Mouse (Mus musculus): Measurements from ENCODE around the gene Bcl2. TPM values are rescaled to one million over a fixed set of nuclear protein-coding genes. Genes with fewer than 3 reads are reported as not detected.

Gene Bcl2
- total and polyA plus RNA-seq, 3 experiments: 1.2 to 4.9 (median 2.9) TPM

GRCm38 (mm10) chr1:106752013-106752412, 37.9 kb upstream of the Bcl2 start:
- no peak for ATAC-seq (ENCODE audit: extremely low read depth, insufficient number of reproducible peaks, low FRiP score, poor library complexity, severe bottlenecking)
- H3K4me3 ChIP-seq (ENCODE audit: low read depth, low read length): no peak overlapping the region
- no peaks in the 10 kb centered on the region for H3K27me3 ChIP-seq (ENCODE audit: insufficient read depth, low read length)
- TF ChIP-seq CTCF (IDR thresholded peaks at IDR 0.05; ENCODE audit: low read depth, low read length) (no peak), TAL1 (conservative IDR thresholded peaks at IDR 0.05; ENCODE audit: low read depth, low read length) (no peak), GATA2 (IDR thresholded peaks at IDR 0.05; ENCODE audit: borderline replicate concordance, low read depth, low read length) (no peak), GATA1 (IDR thresholded peaks at IDR 0.05; ENCODE audit: borderline replicate concordance, low read length) (no peak), POLR2AphosphoS5 (IDR thresholded peaks at IDR 0.05; ENCODE audit: insufficient replicate concordance, low read depth, low read length) (no peak)
- H3K36me3 ChIP-seq (replicated peaks): peaks cover 88% of the 10 kb centered on the region
- no peaks in the 10 kb centered on the region for H3K9me3 ChIP-seq (replicated peaks)
- peaks cover 7% of the 10 kb centered on the region for H3K4me1 ChIP-seq (ENCODE audit: insufficient read depth, low read depth, low read length)
- DNase-seq (ENCODE audit: low spot score): no peak

- Histone ChIP-seq H3K9me3 (replicated peaks) (no peaks in the 10 kb centered on the region), H3K36me3 (replicated peaks) (peaks cover 93% of the 10 kb centered on the region), H3K4me3 (ENCODE audit: low read depth, low read length) (no peak overlapping the region), H3K4me1 (ENCODE audit: insufficient read depth, low read depth, low read length) (peaks cover 2% of the 10 kb centered on the region; the same call in 1 of the 2 replicates), H3K27me3 (ENCODE audit: insufficient read depth, low read length) (no peaks in the 10 kb centered on the region)
- ATAC-seq (ENCODE audit: extremely low read depth, insufficient number of reproducible peaks, low FRiP score, poor library complexity, severe bottlenecking) (no peak), DNase-seq (ENCODE audit: low spot score) (no peak)
- TF ChIP-seq GATA1 (IDR thresholded peaks at IDR 0.05; ENCODE audit: borderline replicate concordance, low read length) (no peak), CTCF (IDR thresholded peaks at IDR 0.05; ENCODE audit: low read depth, low read length) (no peak), TAL1 (conservative IDR thresholded peaks at IDR 0.05; ENCODE audit: low read depth, low read length) (no peak)
Measured at GRCm38 (mm10) chr1:106750656-106751055, 36.6 kb upstream of the Bcl2 start.

- Histone ChIP-seq H3K4me1 (ENCODE audit: insufficient read depth, low read depth, low read length) (no peaks in the 10 kb centered on the region), H3K36me3 (replicated peaks) (peaks cover 94% of the 10 kb centered on the region), H3K27me3 (ENCODE audit: insufficient read depth, low read length) (no peaks in the 10 kb centered on the region), H3K4me3 (ENCODE audit: low read depth, low read length) (no peak overlapping the region), H3K9me3 (replicated peaks) (no peaks in the 10 kb centered on the region)
- no peak for TF ChIP-seq GATA2 (IDR thresholded peaks at IDR 0.05; ENCODE audit: borderline replicate concordance, low read depth, low read length)
- TF ChIP-seq POLR2AphosphoS5 (IDR thresholded peaks at IDR 0.05; ENCODE audit: insufficient replicate concordance, low read depth, low read length): no peak
- TF ChIP-seq GATA1 (IDR thresholded peaks at IDR 0.05; ENCODE audit: borderline replicate concordance, low read length): no peak
- no peak for TF ChIP-seq CTCF (IDR thresholded peaks at IDR 0.05; ENCODE audit: low read depth, low read length)
- no peak for TF ChIP-seq TAL1 (conservative IDR thresholded peaks at IDR 0.05; ENCODE audit: low read depth, low read length)
- DNase-seq (ENCODE audit: low spot score) (no peak), ATAC-seq (ENCODE audit: extremely low read depth, insufficient number of reproducible peaks, low FRiP score, poor library complexity, severe bottlenecking) (no peak)
Measured at GRCm38 (mm10) chr1:106748555-106749315, 34.7 kb upstream of the Bcl2 start.

GRCm38 (mm10) chr1:106742980-106743379, 28.9 kb upstream of the Bcl2 start:
- DNase-seq (ENCODE audit: low spot score) (no peak), ATAC-seq (ENCODE audit: extremely low read depth, insufficient number of reproducible peaks, low FRiP score, poor library complexity, severe bottlenecking) (no peak)
- Histone ChIP-seq H3K27me3 (ENCODE audit: insufficient read depth, low read length) (no peaks in the 10 kb centered on the region), H3K36me3 (replicated peaks) (peaks cover 94% of the 10 kb centered on the region), H3K4me3 (ENCODE audit: low read depth, low read length) (no peak overlapping the region), H3K4me1 (ENCODE audit: insufficient read depth, low read depth, low read length) (no peaks in the 10 kb centered on the region), H3K9me3 (replicated peaks) (no peaks in the 10 kb centered on the region)
- no peak for TF ChIP-seq GATA1 (IDR thresholded peaks at IDR 0.05; ENCODE audit: borderline replicate concordance, low read length)
- no peak for TF ChIP-seq CTCF (IDR thresholded peaks at IDR 0.05; ENCODE audit: low read depth, low read length)
- no peak for TF ChIP-seq POLR2AphosphoS5 (IDR thresholded peaks at IDR 0.05; ENCODE audit: insufficient replicate concordance, low read depth, low read length)
- no peak for TF ChIP-seq TAL1 (conservative IDR thresholded peaks at IDR 0.05; ENCODE audit: low read depth, low read length)
- no peak for TF ChIP-seq GATA2 (IDR thresholded peaks at IDR 0.05; ENCODE audit: borderline replicate concordance, low read depth, low read length)

GRCm38 (mm10) chr1:106740735-106741134, 26.7 kb upstream of the Bcl2 start:
- no peaks in the 10 kb centered on the region for H3K27me3 ChIP-seq (ENCODE audit: insufficient read depth, low read length)
- H3K4me1 ChIP-seq (ENCODE audit: insufficient read depth, low read depth, low read length): no peaks in the 10 kb centered on the region
- ATAC-seq (ENCODE audit: extremely low read depth, insufficient number of reproducible peaks, low FRiP score, poor library complexity, severe bottlenecking): no peak
- no peak for DNase-seq (ENCODE audit: low spot score)
- no peaks in the 10 kb centered on the region for H3K9me3 ChIP-seq (replicated peaks)
- H3K36me3 ChIP-seq (replicated peaks): peaks cover 92% of the 10 kb centered on the region
- no peak overlapping the region for H3K4me3 ChIP-seq (ENCODE audit: low read depth, low read length)
- TF ChIP-seq CTCF (IDR thresholded peaks at IDR 0.05; ENCODE audit: low read depth, low read length): no peak
- no peak for TF ChIP-seq GATA2 (IDR thresholded peaks at IDR 0.05; ENCODE audit: borderline replicate concordance, low read depth, low read length)
- TF ChIP-seq GATA1 (IDR thresholded peaks at IDR 0.05; ENCODE audit: borderline replicate concordance, low read length): no peak
- TF ChIP-seq TAL1 (conservative IDR thresholded peaks at IDR 0.05; ENCODE audit: low read depth, low read length): no peak
- no peak for TF ChIP-seq POLR2AphosphoS5 (IDR thresholded peaks at IDR 0.05; ENCODE audit: insufficient replicate concordance, low read depth, low read length)

DNA sequence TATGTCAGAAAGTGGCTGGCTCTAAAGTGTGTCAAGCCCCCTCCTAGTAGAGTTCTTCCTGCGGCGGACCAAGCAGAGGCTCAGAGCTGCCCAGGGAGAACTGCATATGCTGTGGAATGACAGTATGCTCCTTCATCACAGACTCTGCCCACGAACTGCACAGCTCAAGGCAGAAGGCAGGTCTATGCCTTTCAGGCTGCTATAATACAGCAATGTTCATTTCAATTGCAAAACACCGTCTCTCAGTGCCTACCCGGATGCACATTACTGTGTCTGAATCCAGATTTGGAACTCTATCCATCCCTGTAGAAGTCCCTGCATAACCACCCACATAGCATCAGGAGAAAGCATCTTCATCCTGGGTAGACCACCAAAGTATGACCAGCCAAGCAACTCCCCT, 25.7 kb upstream of the Bcl2 start:
- Histone ChIP-seq H3K9me3 (replicated peaks) (no peaks in the 10 kb centered on the region), H3K36me3 (replicated peaks) (peaks cover 93% of the 10 kb centered on the region), H3K4me3 (ENCODE audit: low read depth, low read length) (no peak overlapping the region), H3K4me1 (ENCODE audit: insufficient read depth, low read depth, low read length) (no peaks in the 10 kb centered on the region), H3K27me3 (ENCODE audit: insufficient read depth, low read length) (no peaks in the 10 kb centered on the region)
- no peak for DNase-seq (ENCODE audit: low spot score)
- ATAC-seq (ENCODE audit: extremely low read depth, insufficient number of reproducible peaks, low FRiP score, poor library complexity, severe bottlenecking): no peak
- no peak for TF ChIP-seq POLR2AphosphoS5 (IDR thresholded peaks at IDR 0.05; ENCODE audit: insufficient replicate concordance, low read depth, low read length)
- no peak for TF ChIP-seq CTCF (IDR thresholded peaks at IDR 0.05; ENCODE audit: low read depth, low read length)
- TF ChIP-seq GATA1 (IDR thresholded peaks at IDR 0.05; ENCODE audit: borderline replicate concordance, low read length): no peak
- TF ChIP-seq TAL1 (conservative IDR thresholded peaks at IDR 0.05; ENCODE audit: low read depth, low read length): no peak
- no peak for TF ChIP-seq GATA2 (IDR thresholded peaks at IDR 0.05; ENCODE audit: borderline replicate concordance, low read depth, low read length)

Data from G1E (cell line).